ENCODE assay signal across 21 mouse cellular contexts in genomic region chr6:140297561-140297960, GRCm38 (mm10).
A peak's percentile ranks its signal among the peaks of the same experiment; 100 is the strongest.
DNase-seq lines count a peak whose midpoint lies in the region; ATAC-seq and TF ChIP-seq lines count a peak whose summit lies in the region.
"Had no signal": no experiment of that assay in that cellular context is flagged by ENCODE, and none has a peak within 500 bp of the region (broad histone marks: within the 10 kb centered on the region; RNA-seq: fewer than 3 reads in every experiment).

No protein-coding gene starts in this region.

- no peak for ATAC-seq in lung, embryonic 16.5 days (ENCODE audit: low read depth)
- peak; percentile 60 for ATAC-seq in forebrain, embryonic 15.5 days (replicated peaks)
- peak; percentile 56; the same call in 1 of the 2 replicates for ATAC-seq in midbrain, embryonic 12.5 days (ENCODE audit: low FRiP score, low read depth)
- ATAC-seq in neural tube, embryonic 14.5 days (ENCODE audit: low read depth) = peak; percentile 54
- no peak for ATAC-seq in megakaryocyte, adult 5-6 weeks (ENCODE audit: poor library complexity, severe bottlenecking)
- ATAC-seq: intestine, embryonic 15.5 days had no signal

- H3K27me3 ChIP-seq in lung, embryonic 16.5 days (ENCODE audit: control insufficient read depth, insufficient read depth, low read depth, low read length) = no peaks in the 10 kb centered on the region
- H3K27me3 ChIP-seq in forebrain, embryonic 15.5 days = no peaks in the 10 kb centered on the region
- H3K27me3 ChIP-seq in midbrain, embryonic 12.5 days = no peaks in the 10 kb centered on the region
- no peaks in the 10 kb centered on the region for H3K27me3 ChIP-seq in neural tube, embryonic 14.5 days (ENCODE audit: control insufficient read depth, insufficient read depth, low read length)
- H3K27me3 ChIP-seq: heart, embryonic 12.5 days; intestine, embryonic 15.5 days had no signal

- 68% methylated on average over 6 of the region's 6 CpGs for WGBS in lung, embryonic 16.5 days
- WGBS in lung, adult 2 months = 86% methylated on average over 6 of the region's 6 CpGs
- 19% methylated on average over 6 of the region's 6 CpGs for WGBS in forebrain, embryonic 15.5 days
- 64% methylated on average over 6 of the region's 6 CpGs for WGBS in midbrain, embryonic 12.5 days
- WGBS in neural tube, embryonic 14.5 days = 42% methylated on average over 6 of the region's 6 CpGs

- no peak overlapping the region for H3K9ac ChIP-seq in lung, embryonic 16.5 days (ENCODE audit: low read length)
- no peak overlapping the region for H3K9ac ChIP-seq in forebrain, embryonic 15.5 days (replicated peaks)
- H3K9ac ChIP-seq in midbrain, embryonic 12.5 days (replicated peaks) = no peak overlapping the region
- no peak overlapping the region for H3K9ac ChIP-seq in neural tube, embryonic 14.5 days (replicated peaks; ENCODE audit: low read depth, low read length)
- H3K9ac ChIP-seq: heart, embryonic 12.5 days; intestine, embryonic 15.5 days had no signal

- no peaks in the 10 kb centered on the region for H3K36me3 ChIP-seq in lung, embryonic 16.5 days (ENCODE audit: control insufficient read depth, insufficient read depth, low read length)
- no peaks in the 10 kb centered on the region for H3K36me3 ChIP-seq in forebrain, embryonic 15.5 days
- H3K36me3 ChIP-seq in midbrain, embryonic 12.5 days = no peaks in the 10 kb centered on the region
- H3K36me3 ChIP-seq in neural tube, embryonic 14.5 days (ENCODE audit: control insufficient read depth, insufficient read depth, low read length) = no peaks in the 10 kb centered on the region
- H3K36me3 ChIP-seq: embryonic facial prominence, embryonic 10.5 days; heart, embryonic 12.5 days; intestine, embryonic 15.5 days had no signal

- DNase-seq in lung, adult 2 months = no peak
- no peak for DNase-seq in thymus, postnatal 36 days
- DNase-seq in embryo, embryonic 9.5 days (ENCODE audit: extremely low spot score) = no peak
- DNase-seq: adrenal gland, postnatal 36 days; B cell, adult 2 months; cerebellum, adult 2 months; cerebellum, postnatal 36 days; kidney, adult 9 months; kidney, postnatal 25 days; layer of hippocampus, adult 9-11 months; liver had no signal

- no peaks in the 10 kb centered on the region for H3K9me3 ChIP-seq in lung, embryonic 16.5 days (ENCODE audit: control insufficient read depth, low read length)
- no peaks in the 10 kb centered on the region for H3K9me3 ChIP-seq in forebrain, embryonic 15.5 days
- H3K9me3 ChIP-seq in midbrain, embryonic 12.5 days = no peaks in the 10 kb centered on the region
- H3K9me3 ChIP-seq in neural tube, embryonic 14.5 days (ENCODE audit: control insufficient read depth, low read length) = no peaks in the 10 kb centered on the region
- H3K9me3 ChIP-seq: embryonic facial prominence, embryonic 10.5 days; heart, embryonic 12.5 days; intestine, embryonic 15.5 days had no signal

- TF ChIP-seq CTCF in lung, adult 2 months (IDR thresholded peaks at IDR 0.05; ENCODE audit: insufficient read depth, low read length) = no peak

- H3K27ac ChIP-seq in lung, embryonic 16.5 days (ENCODE audit: low read length) = peak overlapping the region; percentile 50; the same call in 1 of the 2 replicates
- peak overlapping the region; percentile 56 for H3K27ac ChIP-seq in forebrain, embryonic 15.5 days (replicated peaks)
- H3K27ac ChIP-seq in midbrain, embryonic 12.5 days (replicated peaks) = no peak overlapping the region; the same call in 1 of the 2 replicates
- H3K27ac ChIP-seq in neural tube, embryonic 14.5 days (ENCODE audit: low read depth, low read length) = no peak overlapping the region
- H3K27ac ChIP-seq: embryonic facial prominence, embryonic 10.5 days; intestine, embryonic 15.5 days; left cerebral cortex, adult 2 months; stomach, postnatal 0 days had no signal

- H3K4me3 ChIP-seq in lung, embryonic 16.5 days (ENCODE audit: low read length) = no peak overlapping the region
- no peak overlapping the region for H3K4me3 ChIP-seq in lung, adult 2 months (replicated peaks; ENCODE audit: extremely low read depth, low read depth, low read length)
- 0 out of 2 replicates have a peak overlapping the region, but pooled peaks have one; percentile 7 for H3K4me3 ChIP-seq in forebrain, embryonic 15.5 days
- H3K4me3 ChIP-seq in midbrain, embryonic 12.5 days = no peak overlapping the region
- no peak overlapping the region for H3K4me3 ChIP-seq in neural tube, embryonic 14.5 days (ENCODE audit: low read depth, low read length)
- H3K4me3 ChIP-seq: embryonic facial prominence, embryonic 10.5 days; heart, embryonic 12.5 days; intestine, embryonic 15.5 days; left cerebral cortex, adult 2 months had no signal

- TF ChIP-seq POLR2A in lung, adult 2 months (IDR thresholded peaks at IDR 0.05; ENCODE audit: borderline replicate concordance, extremely low read depth, low read depth, low read length) = no peak

- H3K4me2 ChIP-seq in lung, embryonic 16.5 days (ENCODE audit: low read depth, low read length) = no peak overlapping the region
- H3K4me2 ChIP-seq in forebrain, embryonic 15.5 days (replicated peaks) = peak overlapping the region; percentile 24
- H3K4me2 ChIP-seq in midbrain, embryonic 12.5 days (replicated peaks) = no peak overlapping the region
- H3K4me2 ChIP-seq in neural tube, embryonic 14.5 days (ENCODE audit: low read depth, low read length) = no peak overlapping the region
- H3K4me2 ChIP-seq: heart, embryonic 12.5 days; intestine, embryonic 15.5 days had no signal

- peaks cover 5% of the 10 kb centered on the region for H3K4me1 ChIP-seq in lung, embryonic 16.5 days (replicated peaks; ENCODE audit: control insufficient read depth, insufficient read depth, low read length)
- no peaks in the 10 kb centered on the region for H3K4me1 ChIP-seq in lung, adult 2 months (ENCODE audit: control insufficient read depth, insufficient read depth, low read length)
- H3K4me1 ChIP-seq in forebrain, embryonic 15.5 days = peaks cover 15% of the 10 kb centered on the region
- H3K4me1 ChIP-seq in midbrain, embryonic 12.5 days = no peaks in the 10 kb centered on the region
- H3K4me1 ChIP-seq in neural tube, embryonic 14.5 days (ENCODE audit: control insufficient read depth, insufficient read depth, low read length) = 0 out of 2 replicates have a peak, but pooled peaks cover 5% of the 10 kb centered on the region

Comparison
In these comparisons a context has a peak if more than half of its experiments do, and no peak if none do; other contexts are left out.
1. ATAC-seq: peak in forebrain, embryonic 15.5 days (single experiment), midbrain, embryonic 12.5 days (single experiment) and neural tube, embryonic 14.5 days (single experiment); none in lung, embryonic 16.5 days (single experiment) and megakaryocyte, adult 5-6 weeks (single experiment).
2. H3K27ac ChIP-seq: peak in lung, embryonic 16.5 days (single experiment) and forebrain, embryonic 15.5 days (single experiment); none in midbrain, embryonic 12.5 days (single experiment) and neural tube, embryonic 14.5 days (single experiment).